Mouse (Mus musculus) midbrain, embryonic 13.5 days (tissue): ENCODE data around the gene Enox1. TPM values are rescaled to one million over a fixed set of nuclear protein-coding genes. Genes with fewer than 3 reads are reported as not detected.

ENCODE experiments used
- ATAC-seq: fragments of 200-750 bp; cut with Nextera tagmentation; 2 replicates; pipeline ENCODE4 v1.8.0; 2017; ENCODE audit warnings: mild to moderate bottlenecking, moderate TSS enrichment, moderate library complexity
- H3K27ac ChIP-seq: fragments of 300-500 bp; sonication (generic); 2 replicates; pipeline ENCODE4 v1.5.1; 2015; ENCODE audit warnings: inconsistent platforms, mild to moderate bottlenecking, moderate library complexity
- H3K27me3 ChIP-seq: fragments of 300-500 bp; sonication (generic); 2 replicates; pipeline ENCODE4 v1.6.1; 2015; ENCODE audit warnings: mild to moderate bottlenecking, inconsistent platforms
- H3K36me3 ChIP-seq: fragments of 300-500 bp; sonication (generic); 2 replicates; pipeline ENCODE4 v1.6.1; 2015; ENCODE audit warnings: mild to moderate bottlenecking, inconsistent platforms
- H3K4me1 ChIP-seq: fragments of 300-500 bp; sonication (generic); replicated peaks from 2 replicates; pipeline ENCODE4 v1.6.1; 2015; ENCODE audit warnings: inconsistent platforms
- H3K4me2 ChIP-seq: fragments of 300-500 bp; sonication (generic); replicated peaks from 2 replicates; pipeline ENCODE4 v1.6.1; 2015; ENCODE audit warnings: moderate library complexity, mild to moderate bottlenecking, inconsistent platforms
- H3K4me3 ChIP-seq: fragments of 300-500 bp; sonication (generic); replicated peaks from 2 replicates; pipeline ENCODE4 v1.5.1; 2015; ENCODE audit warnings: mild to moderate bottlenecking, inconsistent platforms
- H3K9ac ChIP-seq: fragments of 300-500 bp; sonication (generic); replicated peaks from 2 replicates; pipeline ENCODE4 v1.6.1; 2015; ENCODE audit warnings: mild to moderate bottlenecking, inconsistent platforms
- H3K9me3 ChIP-seq: fragments of 300-500 bp; sonication (generic); 2 replicates; pipeline ENCODE4 v1.6.1; 2016; ENCODE audit warnings: mild to moderate bottlenecking, inconsistent platforms
- WGBS: fragments of 180-500 bp; shearing (Covaris S2); methylation state at CpG from one replicate; pipeline ENCODE4 v1.1.7; 2015; 5-methylcytosine and 5-hydroxymethylcytosine counted together
- polyA plus RNA-seq: library from polyadenylated mRNA; unstranded; fragments of >200 nt; fragmentation: Nextera tagmentation; extraction: Ambion mirVana; gene quantifications from 2 replicates; pipeline ENCODE4 v1.2.1, GENCODE M21; 2015

The Enox1 gene
- polyA plus RNA-seq, 1 experiment from 2014 or later: 44.0 TPM

GRCm38 (mm10) chr14:77593136-77593838 lies 436.7 kb downstream of the Enox1 start:
- H3K27ac ChIP-seq: no peak overlapping the region
- WGBS: 57% methylated on average over 11 of the region's 11 CpGs
- H3K9ac ChIP-seq: no peak overlapping the region
- H3K27me3 ChIP-seq: no peaks in the 10 kb centered on the region
- peaks cover 9% of the 10 kb centered on the region for H3K4me1 ChIP-seq
- no peak overlapping the region for H3K4me2 ChIP-seq
- no peak overlapping the region for H3K4me3 ChIP-seq
- peaks cover 34% of the 10 kb centered on the region for H3K36me3 ChIP-seq
- peak; percentile 62; the same call in 1 of the 2 replicates for ATAC-seq
- no peaks in the 10 kb centered on the region for H3K9me3 ChIP-seq

GRCm38 (mm10) chr14:77596216-77597175 lies 439.9 kb downstream of the Enox1 start:
- no peak overlapping the region for H3K4me3 ChIP-seq
- H3K9me3 ChIP-seq: no peaks in the 10 kb centered on the region
- H3K27ac ChIP-seq: no peak overlapping the region
- no peak overlapping the region for H3K9ac ChIP-seq
- no peaks in the 10 kb centered on the region for H3K27me3 ChIP-seq
- no peak for ATAC-seq
- WGBS: 92% methylated on average over 14 of the region's 14 CpGs
- H3K4me2 ChIP-seq: no peak overlapping the region
- H3K4me1 ChIP-seq: peaks cover 20% of the 10 kb centered on the region
- H3K36me3 ChIP-seq: peaks cover 34% of the 10 kb centered on the region

GRCm38 (mm10) chr14:77599016-77599704 lies 442.6 kb downstream of the Enox1 start:
- WGBS: 60% methylated on average over 14 of the region's 14 CpGs
- Histone ChIP-seq H3K27ac (peak overlapping the region; percentile 47; the same call in 1 of the 2 replicates), H3K9me3 (no peaks in the 10 kb centered on the region)

GRCm38 (mm10) chr14:77600773-77601172 lies 444.2 kb downstream of the Enox1 start:
- H3K9ac ChIP-seq: no peak overlapping the region
- peaks cover 11% of the 10 kb centered on the region for H3K4me1 ChIP-seq
- no peak overlapping the region for H3K27ac ChIP-seq
- H3K27me3 ChIP-seq: no peaks in the 10 kb centered on the region
- 98% methylated on average over 1 of the region's 1 CpGs for WGBS
- ATAC-seq: no peak
- no peak overlapping the region for H3K4me2 ChIP-seq
- no peaks in the 10 kb centered on the region; the same call in 1 of the 2 replicates for H3K9me3 ChIP-seq
- no peak overlapping the region for H3K4me3 ChIP-seq
- peaks cover 24% of the 10 kb centered on the region for H3K36me3 ChIP-seq

More at GRCm38 (mm10) chr14:77599016-77599704, 442.6 kb downstream of the Enox1 start:
- Histone ChIP-seq H3K4me3 (no peak overlapping the region), H3K4me1 (peaks cover 11% of the 10 kb centered on the region), H3K27me3 (no peaks in the 10 kb centered on the region), H3K9ac (no peak overlapping the region), H3K36me3 (peaks cover 27% of the 10 kb centered on the region), H3K4me2 (no peak overlapping the region)
- ATAC-seq: no peak

- Histone ChIP-seq H3K27ac (no peak overlapping the region), H3K4me3 (no peak overlapping the region), H3K9ac (no peak overlapping the region), H3K27me3 (no peaks in the 10 kb centered on the region), H3K36me3 (peaks cover 25% of the 10 kb centered on the region), H3K4me1 (peaks cover 11% of the 10 kb centered on the region), H3K9me3 (no peaks in the 10 kb centered on the region; the same call in 1 of the 2 replicates), H3K4me2 (no peak overlapping the region)
- ATAC-seq: no peak
- WGBS: 74% methylated on average over 2 of the region's 2 CpGs
These were observed 444.9 kb downstream of the Enox1 start for GRCm38 (mm10) chr14:77601446-77601845.

- no peak overlapping the region for H3K4me2 ChIP-seq
- peaks cover 21% of the 10 kb centered on the region for H3K36me3 ChIP-seq
- 85% methylated on average over 5 of the region's 5 CpGs for WGBS
- no peak overlapping the region for H3K27ac ChIP-seq
- H3K9ac ChIP-seq: no peak overlapping the region
- no peaks in the 10 kb centered on the region for H3K4me1 ChIP-seq
- H3K27me3 ChIP-seq: no peaks in the 10 kb centered on the region
- H3K4me3 ChIP-seq: no peak overlapping the region
- ATAC-seq: no peak
- H3K9me3 ChIP-seq: no peaks in the 10 kb centered on the region; the same call in 1 of the 2 replicates
These were observed 451.7 kb downstream of the Enox1 start for GRCm38 (mm10) chr14:77608182-77608839.

GRCm38 (mm10) chr14:77615201-77615600 lies 458.6 kb downstream of the Enox1 start:
- 95% methylated on average over 16 of the region's 16 CpGs for WGBS
- ATAC-seq: no peak
- H3K9me3 ChIP-seq: no peaks in the 10 kb centered on the region
- H3K4me2 ChIP-seq: no peak overlapping the region
- peaks cover 13% of the 10 kb centered on the region for H3K4me1 ChIP-seq
- H3K27me3 ChIP-seq: no peaks in the 10 kb centered on the region
- H3K36me3 ChIP-seq: peaks cover 4% of the 10 kb centered on the region
- no peak overlapping the region for H3K4me3 ChIP-seq
- no peak overlapping the region for H3K27ac ChIP-seq
- H3K9ac ChIP-seq: no peak overlapping the region

- WGBS: 45% methylated on average over 6 of the region's 6 CpGs
- no peak overlapping the region for H3K4me2 ChIP-seq
- ATAC-seq: peak; percentile 66
- no peaks in the 10 kb centered on the region for H3K9me3 ChIP-seq
- no peaks in the 10 kb centered on the region for H3K27me3 ChIP-seq
- H3K36me3 ChIP-seq: no peaks in the 10 kb centered on the region
- H3K27ac ChIP-seq: peak overlapping the region; percentile 70
- H3K9ac ChIP-seq: no peak overlapping the region
- H3K4me1 ChIP-seq: peaks cover 17% of the 10 kb centered on the region
- no peak overlapping the region for H3K4me3 ChIP-seq
These were observed 460.7 kb downstream of the Enox1 start for GRCm38 (mm10) chr14:77617250-77617649.

- 83% methylated on average over 12 of the region's 13 CpGs for WGBS
- H3K27ac ChIP-seq: peak overlapping the region; percentile 70; the same call in 1 of the 2 replicates
- ATAC-seq: no peak
These were observed 461.7 kb downstream of the Enox1 start for GRCm38 (mm10) chr14:77618131-77618805.

GRCm38 (mm10) chr14:77621473-77622264 lies 465.1 kb downstream of the Enox1 start:
- no peaks in the 10 kb centered on the region for H3K27me3 ChIP-seq
- no peak overlapping the region for H3K9ac ChIP-seq
- no peak overlapping the region for H3K4me2 ChIP-seq
- H3K9me3 ChIP-seq: no peaks in the 10 kb centered on the region
- no peak overlapping the region for H3K27ac ChIP-seq
- H3K4me1 ChIP-seq: peaks cover 21% of the 10 kb centered on the region
- H3K4me3 ChIP-seq: no peak overlapping the region
- 73% methylated on average over 4 of the region's 4 CpGs for WGBS
- no peaks in the 10 kb centered on the region for H3K36me3 ChIP-seq
- peak; percentile 27; the same call in 1 of the 2 replicates for ATAC-seq

More at GRCm38 (mm10) chr14:77618131-77618805, 461.7 kb downstream of the Enox1 start:
- no peaks in the 10 kb centered on the region for H3K9me3 ChIP-seq
- H3K4me3 ChIP-seq: no peak overlapping the region
- H3K36me3 ChIP-seq: no peaks in the 10 kb centered on the region
- H3K4me1 ChIP-seq: peaks cover 17% of the 10 kb centered on the region
- H3K4me2 ChIP-seq: no peak overlapping the region
- no peak overlapping the region for H3K9ac ChIP-seq
- H3K27me3 ChIP-seq: no peaks in the 10 kb centered on the region
